ENCODE assay signal across 18 mouse cellular contexts in the genomic region with DNA sequence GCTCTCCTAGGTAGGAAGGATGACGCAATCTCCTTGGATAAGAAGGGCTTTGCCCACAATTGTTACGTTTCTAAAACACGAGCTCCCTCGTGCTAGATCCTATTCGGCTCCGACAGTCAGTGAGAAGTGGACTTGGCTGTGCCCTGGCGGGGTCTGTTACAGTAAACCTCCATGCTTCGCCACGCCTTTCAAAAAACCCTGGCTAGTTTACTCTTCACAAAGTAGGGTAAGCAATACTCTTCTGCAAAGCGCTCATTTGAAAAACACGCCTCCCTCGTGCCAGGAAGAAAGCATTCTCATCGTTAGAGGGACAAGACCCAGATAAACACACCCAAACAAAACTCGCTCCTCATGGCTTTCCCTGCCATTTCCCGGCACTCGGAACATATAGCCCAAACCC. TPM values are rescaled to one million over a fixed set of nuclear protein-coding genes. Genes with fewer than 3 reads are reported as not detected.
A peak's percentile ranks its signal among the peaks of the same experiment; 100 is the strongest.
DNase-seq lines count a peak whose midpoint lies in the region; ATAC-seq and TF ChIP-seq lines count a peak whose summit lies in the region.
"Had no signal": no experiment of that assay in that cellular context is flagged by ENCODE, and none has a peak within 500 bp of the region (broad histone marks: within the 10 kb centered on the region; RNA-seq: fewer than 3 reads in every experiment).

No protein-coding gene starts in this region.

- H3K4me2 ChIP-seq in forebrain, embryonic 11.5 days (ENCODE audit: low read depth, low read length, severe bottlenecking), result 0 out of 2 replicates have a peak overlapping the region, but pooled peaks have one; percentile 3
- H3K4me2 ChIP-seq in forebrain, embryonic 13.5 days, result no peak overlapping the region
- 0 out of 2 replicates have a peak overlapping the region, but pooled peaks have one; percentile 7 for H3K4me2 ChIP-seq in lung, embryonic 14.5 days
- peak overlapping the region; percentile 86 for H3K4me2 ChIP-seq in liver, postnatal 0 days (ENCODE audit: low read depth, low read length)
- no peak overlapping the region for H3K4me2 ChIP-seq in midbrain, embryonic 16.5 days (ENCODE audit: low read length)
- H3K4me2 ChIP-seq: heart, embryonic 15.5 days; hindbrain, embryonic 14.5 days; intestine, embryonic 15.5 days; limb, embryonic 15.5 days; midbrain, embryonic 13.5 days had no signal

- WGBS in forebrain, embryonic 11.5 days, result 90% methylated on average over 16 of the region's 16 CpGs
- WGBS in forebrain, embryonic 13.5 days, result 85% methylated on average over 16 of the region's 16 CpGs
- WGBS in lung, embryonic 14.5 days, result 71% methylated on average over 16 of the region's 16 CpGs
- 64% methylated on average over 16 of the region's 16 CpGs for WGBS in lung, adult 2 months
- 87% methylated on average over 16 of the region's 16 CpGs for WGBS in limb, embryonic 10.5 days
- WGBS in liver, postnatal 0 days (ENCODE audit: insufficient replicate concordance), result 62% methylated on average over 16 of the region's 16 CpGs
- 92% methylated on average over 16 of the region's 16 CpGs for WGBS in midbrain, embryonic 16.5 days

- no peak overlapping the region for H3K27ac ChIP-seq in forebrain, embryonic 11.5 days (ENCODE audit: low read depth, low read length)
- no peak overlapping the region for H3K27ac ChIP-seq in forebrain, embryonic 13.5 days
- no peak overlapping the region for H3K27ac ChIP-seq in lung, embryonic 14.5 days (ENCODE audit: low read depth)
- peak overlapping the region; percentile 62; the same call in 1 of the 2 replicates for H3K27ac ChIP-seq in limb, embryonic 10.5 days
- 0 out of 2 replicates have a peak overlapping the region, but pooled peaks have one; percentile 3 for H3K27ac ChIP-seq in liver, postnatal 0 days (ENCODE audit: low read depth)
- H3K27ac ChIP-seq in midbrain, embryonic 16.5 days (ENCODE audit: low read length), result no peak overlapping the region
- H3K27ac ChIP-seq: forebrain, embryonic 10.5 days; heart, embryonic 15.5 days; hindbrain, embryonic 14.5 days; intestine, embryonic 15.5 days; limb, embryonic 15.5 days; midbrain, embryonic 13.5 days had no signal

- H3K4me1 ChIP-seq in forebrain, embryonic 11.5 days (replicated peaks; ENCODE audit: control insufficient read depth, insufficient read depth, low read length), result peaks cover 4% of the 10 kb centered on the region; the same call in 1 of the 2 replicates
- H3K4me1 ChIP-seq in forebrain, embryonic 13.5 days, result peaks cover 15% of the 10 kb centered on the region
- peaks cover 22% of the 10 kb centered on the region for H3K4me1 ChIP-seq in lung, embryonic 14.5 days (ENCODE audit: insufficient read depth)
- H3K4me1 ChIP-seq in lung, adult 2 months (ENCODE audit: control insufficient read depth, insufficient read depth, low read length), result peaks cover 5% of the 10 kb centered on the region
- peaks cover 87% of the 10 kb centered on the region for H3K4me1 ChIP-seq in limb, embryonic 10.5 days
- peaks cover 40% of the 10 kb centered on the region for H3K4me1 ChIP-seq in liver, postnatal 0 days (ENCODE audit: insufficient read depth)
- peaks cover 21% of the 10 kb centered on the region for H3K4me1 ChIP-seq in midbrain, embryonic 16.5 days (ENCODE audit: control insufficient read depth, insufficient read depth, low read length)

- no peak for TF ChIP-seq CTCF in lung, embryonic 14.5 days (IDR thresholded peaks at IDR 0.05; ENCODE audit: low read depth)
- TF ChIP-seq CTCF in lung, adult 2 months (IDR thresholded peaks at IDR 0.05; ENCODE audit: insufficient read depth, low read length), result no peak
- no peak for TF ChIP-seq CTCF in liver, postnatal 0 days (IDR thresholded peaks at IDR 0.05; ENCODE audit: low read depth)

- H3K9me3 ChIP-seq in forebrain, embryonic 11.5 days (ENCODE audit: control insufficient read depth, low read length), result no peaks in the 10 kb centered on the region
- H3K9me3 ChIP-seq in forebrain, embryonic 13.5 days (replicated peaks), result no peaks in the 10 kb centered on the region
- no peaks in the 10 kb centered on the region for H3K9me3 ChIP-seq in lung, embryonic 14.5 days (ENCODE audit: low read depth, low read length)
- no peaks in the 10 kb centered on the region for H3K9me3 ChIP-seq in limb, embryonic 10.5 days (replicated peaks)
- H3K9me3 ChIP-seq in liver, postnatal 0 days (ENCODE audit: low read length), result no peaks in the 10 kb centered on the region
- H3K9me3 ChIP-seq in midbrain, embryonic 16.5 days (replicated peaks; ENCODE audit: control insufficient read depth, low read length, poor library complexity, severe bottlenecking), result no peaks in the 10 kb centered on the region
- H3K9me3 ChIP-seq: forebrain, embryonic 10.5 days; heart, embryonic 15.5 days; intestine, embryonic 15.5 days; limb, embryonic 15.5 days; midbrain, embryonic 13.5 days had no signal

- DNase-seq in forebrain, embryonic 11.5 days (ENCODE audit: low spot score), result no peak
- DNase-seq in lung, embryonic 14.5 days, result no peak
- DNase-seq in lung, adult 2 months, result no peak
- DNase-seq in limb, embryonic 10.5 days (ENCODE audit: low spot score), result no peak
- no peak for DNase-seq in liver, postnatal 0 days
- no peak for DNase-seq in kidney, postnatal 10 days
- DNase-seq: adrenal gland, postnatal 25 days; cerebellum, adult 18-20 months; cerebellum, postnatal 36 days; gastrocnemius, postnatal 25 days had no signal

- no peak for TF ChIP-seq EP300 in liver, postnatal 0 days (IDR thresholded peaks at IDR 0.05; ENCODE audit: low read depth)

- no peak overlapping the region for H3K9ac ChIP-seq in forebrain, embryonic 11.5 days (ENCODE audit: low read length)
- H3K9ac ChIP-seq in forebrain, embryonic 13.5 days, result no peak overlapping the region
- no peak overlapping the region for H3K9ac ChIP-seq in lung, embryonic 14.5 days
- H3K9ac ChIP-seq in liver, postnatal 0 days (replicated peaks), result no peak overlapping the region
- H3K9ac ChIP-seq in midbrain, embryonic 16.5 days (ENCODE audit: low read depth, low read length), result no peak overlapping the region
- H3K9ac ChIP-seq: heart, embryonic 15.5 days; hindbrain, embryonic 14.5 days; intestine, embryonic 15.5 days; limb, embryonic 15.5 days; midbrain, embryonic 13.5 days had no signal

- no peaks in the 10 kb centered on the region for H3K36me3 ChIP-seq in forebrain, embryonic 11.5 days (ENCODE audit: control insufficient read depth, insufficient read depth, low read length)
- no peaks in the 10 kb centered on the region for H3K36me3 ChIP-seq in forebrain, embryonic 13.5 days (ENCODE audit: poor library complexity, severe bottlenecking)
- H3K36me3 ChIP-seq in lung, embryonic 14.5 days (ENCODE audit: insufficient read depth), result no peaks in the 10 kb centered on the region
- peaks cover 4% of the 10 kb centered on the region; the same call in 1 of the 2 replicates for H3K36me3 ChIP-seq in limb, embryonic 10.5 days
- no peaks in the 10 kb centered on the region for H3K36me3 ChIP-seq in liver, postnatal 0 days (replicated peaks; ENCODE audit: insufficient read depth, low read length)
- H3K36me3 ChIP-seq in midbrain, embryonic 16.5 days (ENCODE audit: control insufficient read depth, insufficient read depth, low read length), result no peaks in the 10 kb centered on the region
- H3K36me3 ChIP-seq: heart, embryonic 15.5 days; intestine, embryonic 15.5 days; limb, embryonic 15.5 days; midbrain, embryonic 13.5 days had no signal

- no peak for TF ChIP-seq POLR2A in lung, adult 2 months (IDR thresholded peaks at IDR 0.05; ENCODE audit: borderline replicate concordance, extremely low read depth, low read depth, low read length)

- no peak overlapping the region for H3K4me3 ChIP-seq in forebrain, embryonic 11.5 days (ENCODE audit: low read depth, low read length)
- H3K4me3 ChIP-seq in forebrain, embryonic 13.5 days, result no peak overlapping the region
- H3K4me3 ChIP-seq in lung, embryonic 14.5 days (ENCODE audit: low read depth, low read length), result no peak overlapping the region
- H3K4me3 ChIP-seq in lung, adult 2 months (replicated peaks; ENCODE audit: extremely low read depth, low read depth, low read length), result no peak overlapping the region
- H3K4me3 ChIP-seq in limb, embryonic 10.5 days, result no peak overlapping the region
- H3K4me3 ChIP-seq in liver, postnatal 0 days (ENCODE audit: low read depth, low read length), result 0 out of 2 replicates have a peak overlapping the region, but pooled peaks have one; percentile 5
- H3K4me3 ChIP-seq in midbrain, embryonic 16.5 days (ENCODE audit: low read depth, low read length), result no peak overlapping the region
- H3K4me3 ChIP-seq: forebrain, embryonic 10.5 days; heart, embryonic 15.5 days; intestine, embryonic 15.5 days; limb, embryonic 15.5 days; midbrain, embryonic 13.5 days had no signal

- no peaks in the 10 kb centered on the region for H3K27me3 ChIP-seq in forebrain, embryonic 11.5 days (ENCODE audit: control insufficient read depth, insufficient read depth, low read length)
- no peaks in the 10 kb centered on the region; the same call in 1 of the 2 replicates for H3K27me3 ChIP-seq in forebrain, embryonic 13.5 days
- H3K27me3 ChIP-seq in lung, embryonic 14.5 days (ENCODE audit: insufficient read depth, low read length), result no peaks in the 10 kb centered on the region
- no peaks in the 10 kb centered on the region for H3K27me3 ChIP-seq in limb, embryonic 10.5 days (ENCODE audit: low read depth, poor library complexity, severe bottlenecking)
- peaks cover 10% of the 10 kb centered on the region for H3K27me3 ChIP-seq in liver, postnatal 0 days (ENCODE audit: insufficient read depth, low read length)
- H3K27me3 ChIP-seq in midbrain, embryonic 16.5 days (ENCODE audit: control insufficient read depth, insufficient read depth, low read depth, low read length), result no peaks in the 10 kb centered on the region
- H3K27me3 ChIP-seq: intestine, embryonic 15.5 days; limb, embryonic 15.5 days had no signal

- no peak for ATAC-seq in forebrain, embryonic 11.5 days (replicated peaks; ENCODE audit: low FRiP score)
- ATAC-seq in forebrain, embryonic 13.5 days, result no peak
- no peak for ATAC-seq in lung, embryonic 14.5 days (ENCODE audit: insufficient read depth)
- no peak for ATAC-seq in liver, postnatal 0 days
- no peak for ATAC-seq in midbrain, embryonic 16.5 days
- ATAC-seq: intestine, embryonic 15.5 days; midbrain, embryonic 13.5 days had no signal

RNA-seq across cellular contexts. Expression of a gene that starts 3.4 kb away (rescaled TPM):
- polyA plus RNA-seq in forebrain, embryonic 11.5 days (2014; fragmentation: Nextera tagmentation; extraction: Ambion mirVana), result 29.8 and 38.0 TPM in 2 replicates
- 20.7 and 29.0 TPM in 2 replicates for polyA plus RNA-seq in forebrain, embryonic 13.5 days (2015; fragmentation: Nextera tagmentation; extraction: Ambion mirVana)
- 34.1 and 34.8 TPM in 2 replicates for polyA plus RNA-seq in lung, embryonic 14.5 days (2014; fragmentation: Nextera tagmentation; extraction: Ambion mirVana)
- polyA plus RNA-seq in lung, adult 2 months (2012; rRNA removed), result 4.4 and 8.4 TPM in 2 replicates
- polyA plus RNA-seq in limb, embryonic 10.5 days (2016; fragmentation: Nextera tagmentation; extraction: Ambion mirVana), result 53.3 and 53.6 TPM in 2 replicates
- polyA plus RNA-seq in liver, postnatal 0 days (2015; fragmentation: Nextera tagmentation; extraction: Ambion mirVana), result 4.5 and 5.0 TPM in 2 replicates
- polyA plus RNA-seq in midbrain, embryonic 16.5 days (2015; fragmentation: Nextera tagmentation; extraction: Ambion mirVana), result 19.1 and 21.5 TPM in 2 replicates

Comparison
In these comparisons a context has a peak if more than half of its experiments do, and no peak if none do; other contexts are left out.
1. H3K4me2 ChIP-seq: peak in forebrain, embryonic 11.5 days (single experiment), lung, embryonic 14.5 days (single experiment) and liver, postnatal 0 days (single experiment); none in forebrain, embryonic 13.5 days (single experiment) and midbrain, embryonic 16.5 days (single experiment).
2. H3K27ac ChIP-seq: peak in limb, embryonic 10.5 days (single experiment) and liver, postnatal 0 days (single experiment); none in forebrain, embryonic 11.5 days (single experiment), forebrain, embryonic 13.5 days (single experiment), lung, embryonic 14.5 days (single experiment) and midbrain, embryonic 16.5 days (single experiment).